Mouse (Mus musculus) bone marrow, adult 2 months (tissue): ENCODE data around the gene Dnm2. TPM values are rescaled to one million over a fixed set of nuclear protein-coding genes. Genes with fewer than 3 reads are reported as not detected.
"Not testable (repeated sequence)": the region's sequence is repeated elsewhere in the genome, so short reads cannot be mapped to it uniquely, and the experiment has no call there.

ENCODE experiments used
- H3K27ac ChIP-seq: fragments of 200-500 bp; 2 replicates; pipeline ENCODE4 v1.5.1; 2012; ENCODE audit warnings: low read depth, mild to moderate bottlenecking, control low read depth, inconsistent platforms, low read length; ENCODE audit not compliant: control insufficient read depth, poor library complexity, insufficient read depth
- H3K4me1 ChIP-seq: fragments of 200-500 bp; 2 replicates; pipeline ENCODE4 v1.6.1; 2011; ENCODE audit warnings: low read length; ENCODE audit not compliant: control insufficient read depth, insufficient read depth
- H3K4me3 ChIP-seq: fragments of 200-500 bp; replicated peaks from 2 replicates; pipeline ENCODE3; 2011; ENCODE audit warnings: mild to moderate bottlenecking, low read depth, low read length, control low read depth; ENCODE audit not compliant: control insufficient read depth
- CTCF ChIP-seq: fragments of 200-500 bp; IDR thresholded peaks from 2 replicates; pipeline ENCODE4 v1.5.1; 2011; ENCODE audit warnings: low read length, control low read depth; ENCODE audit not compliant: control insufficient read depth, insufficient read depth
- POLR2A ChIP-seq: fragments of 200-500 bp; IDR thresholded peaks from 2 replicates; pipeline ENCODE4 v1.6.1; 2011; ENCODE audit warnings: low read depth, mild to moderate bottlenecking, control low read depth, low read length, borderline replicate concordance; ENCODE audit not compliant: control insufficient read depth
- WGBS: fragments of 180-500 bp; shearing (Covaris S2); methylation state at CpG from one replicate; pipeline ENCODE4 v1.1.7; 2018; 5-methylcytosine and 5-hydroxymethylcytosine counted together
- polyA plus RNA-seq: library from polyadenylated mRNA; stranded (reverse); fragments of >200 nt; gene quantifications from 2 replicates; pipeline ENCODE4 v1.2.4, GENCODE M21; 2011; ENCODE audit warnings: low replicate concordance; ENCODE audit not compliant: missing spikeins, insufficient read depth, insufficient read length

Dnm2 gene
- polyA plus RNA-seq, 1 experiment, result 130 TPM

DNA sequence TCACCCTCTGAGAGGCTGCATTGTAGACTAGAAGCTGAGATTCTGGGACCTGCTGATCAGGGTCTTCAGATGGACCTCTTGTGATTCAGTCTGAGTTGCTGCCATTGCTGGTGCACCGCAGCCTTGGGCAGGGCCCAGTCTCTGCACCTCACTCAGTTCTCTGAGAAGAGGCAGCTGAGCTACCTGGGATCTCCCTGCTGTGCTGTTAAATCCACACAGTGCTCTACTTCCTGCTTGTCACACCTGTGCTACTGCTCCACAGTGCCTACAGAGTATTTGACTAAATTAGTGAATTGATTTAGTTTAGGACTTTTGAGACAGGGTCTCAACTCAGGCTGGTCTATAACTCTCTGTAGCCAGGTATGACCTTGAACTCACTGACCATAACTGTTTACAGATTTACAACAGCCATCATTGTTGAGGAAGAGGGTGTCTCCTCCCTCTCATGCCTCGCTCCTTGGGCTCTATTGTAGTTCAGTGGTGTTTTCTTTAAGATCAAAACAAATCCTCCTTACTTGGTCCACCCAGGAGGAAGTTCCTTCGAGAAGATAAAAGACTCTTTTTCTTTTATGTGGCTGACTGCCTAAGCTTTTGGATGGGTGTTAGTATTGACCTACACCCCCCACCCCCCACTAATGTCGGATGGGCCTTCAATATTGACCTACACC lies 30.5 kb downstream of the Dnm2 start:
- Histone ChIP-seq H3K4me1 (peaks cover 17% of the 10 kb centered on the region), H3K27ac (no peak overlapping the region), H3K4me3 (no peak overlapping the region)
- TF ChIP-seq POLR2A (no peak), CTCF (no peak)
- 47% methylated on average over 4 of the region's 4 CpGs for WGBS

DNA sequence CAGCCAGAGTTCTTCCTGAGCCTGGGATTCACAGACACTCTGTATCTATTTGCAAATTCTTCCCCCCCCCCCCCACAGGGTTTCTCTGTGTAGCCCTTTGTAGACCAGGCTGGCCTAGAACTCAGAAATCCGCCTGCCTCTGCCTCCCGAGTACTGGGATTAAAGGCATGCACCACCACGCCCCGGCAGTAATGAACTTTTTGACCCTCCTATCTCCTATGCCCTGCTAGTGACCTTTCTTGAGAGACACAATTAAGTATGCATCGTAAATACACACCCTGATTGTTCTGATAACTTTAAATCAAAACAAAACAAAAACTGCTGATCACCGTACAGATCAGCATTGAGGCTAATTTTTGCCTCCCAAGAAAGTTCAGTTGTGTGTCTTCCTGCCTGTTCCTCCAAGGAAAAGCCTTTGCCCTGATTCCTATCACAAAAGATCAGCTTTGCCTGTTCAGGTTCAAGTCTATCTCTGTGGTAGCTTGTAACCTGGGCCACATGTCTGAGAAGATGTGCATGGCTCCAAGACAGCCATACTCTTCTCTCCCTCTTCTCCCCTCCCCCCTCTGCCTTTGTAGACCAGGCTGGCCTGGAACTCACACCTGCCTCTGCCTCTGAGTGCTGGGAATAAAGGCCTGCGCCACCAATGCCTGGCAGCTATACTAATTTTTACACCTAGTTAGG lies 31.7 kb downstream of the Dnm2 start:
- Histone ChIP-seq H3K4me1 (peaks cover 15% of the 10 kb centered on the region), H3K27ac (no peak overlapping the region), H3K4me3 (no peak overlapping the region)
- 86% methylated on average over 7 of the region's 7 CpGs for WGBS
- no peak for TF ChIP-seq POLR2A
- no peak for TF ChIP-seq CTCF

DNA sequence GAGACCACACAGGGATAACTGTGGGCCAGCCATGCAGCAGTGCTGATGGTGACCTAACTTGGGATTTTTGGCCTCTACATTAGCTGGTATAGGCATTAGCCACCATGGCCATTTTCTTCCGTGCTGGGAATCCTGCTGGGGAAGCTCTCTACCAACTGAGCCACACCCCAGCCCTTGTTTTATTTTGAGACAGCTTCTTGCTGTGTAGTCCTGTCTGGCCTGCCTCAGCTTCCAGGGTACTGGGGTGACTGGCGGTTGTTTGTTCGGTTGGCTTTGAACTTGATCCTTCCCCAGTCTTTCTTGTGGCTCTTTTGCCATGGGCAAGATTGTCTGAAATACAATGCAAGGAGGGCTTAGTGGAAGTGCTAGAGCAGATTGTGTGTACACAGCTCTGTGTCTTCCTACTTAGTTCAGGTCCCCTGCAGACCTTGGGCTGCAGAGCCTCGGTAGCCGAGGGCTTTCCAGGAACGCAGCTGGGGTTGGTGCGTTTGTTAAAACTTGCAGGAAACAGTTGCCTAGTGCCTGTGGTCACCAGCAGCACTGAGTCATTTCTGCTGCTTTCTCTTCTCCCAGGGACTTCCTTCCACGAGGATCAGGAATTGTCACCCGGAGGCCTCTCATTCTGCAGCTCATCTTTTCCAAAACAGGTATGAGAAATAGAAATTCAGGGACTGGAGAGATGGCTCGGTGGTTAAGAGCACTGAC lies 32.4 kb downstream of the Dnm2 start:
- no peak overlapping the region for H3K27ac ChIP-seq
- no peak for TF ChIP-seq CTCF
- no peak for TF ChIP-seq POLR2A
- 28% methylated on average over 10 of the region's 10 CpGs for WGBS
- no peak overlapping the region for H3K4me3 ChIP-seq
- H3K4me1 ChIP-seq, result peaks cover 10% of the 10 kb centered on the region

DNA sequence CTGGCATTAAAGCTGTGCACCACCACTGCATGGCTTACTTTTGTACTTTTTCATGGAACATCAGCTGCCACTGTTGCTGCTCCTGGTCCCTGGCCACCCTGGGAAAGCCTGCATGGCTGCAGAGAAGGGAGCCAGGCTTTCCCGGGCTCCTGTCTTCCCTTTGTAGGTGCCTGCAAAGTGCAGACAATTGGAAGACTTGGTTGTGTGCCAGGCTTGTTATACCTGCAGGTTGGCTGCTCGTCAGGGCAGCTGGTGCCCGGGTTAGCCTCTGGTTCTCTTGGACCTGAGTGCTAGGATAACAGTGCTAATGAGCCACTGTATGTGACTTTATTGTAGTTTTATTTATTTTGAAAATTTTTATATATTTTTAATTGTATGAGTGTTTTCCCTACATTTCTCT lies 34.1 kb downstream of the Dnm2 start:
- WGBS, result 91% methylated on average over 3 of the region's 3 CpGs
- H3K4me1 ChIP-seq, result peaks cover 9% of the 10 kb centered on the region
- TF ChIP-seq CTCF (no peak), POLR2A (no peak)
- no peak overlapping the region for H3K27ac ChIP-seq
- no peak overlapping the region for H3K4me3 ChIP-seq

DNA sequence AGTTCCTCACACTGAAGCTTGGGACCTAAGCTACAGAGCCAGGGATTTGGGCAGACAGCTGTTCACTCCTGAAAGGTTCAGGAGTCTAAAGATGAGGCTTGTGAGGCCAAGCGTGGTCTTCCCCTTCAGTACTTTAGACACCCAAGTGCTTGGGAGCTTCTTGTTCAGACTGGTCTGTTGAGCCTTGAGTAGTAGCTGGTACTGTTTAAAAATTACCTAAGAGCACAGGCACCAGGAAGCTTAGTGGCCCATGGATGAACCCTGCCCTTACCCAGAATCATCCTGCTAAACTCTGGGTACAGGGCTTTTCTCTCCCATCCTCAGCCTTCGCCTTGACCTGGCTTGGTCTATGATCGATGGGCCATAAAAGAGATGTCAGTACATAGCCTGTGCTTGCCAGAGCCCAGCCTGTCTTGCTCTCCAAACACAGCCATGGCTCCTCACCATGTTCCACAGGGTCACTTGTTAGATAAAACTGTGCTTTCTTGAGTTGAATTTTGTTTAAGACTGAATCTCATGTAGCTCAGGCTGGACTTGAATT lies 35.8 kb downstream of the Dnm2 start:
- 90% methylated on average over 3 of the region's 3 CpGs for WGBS
- no peak for TF ChIP-seq CTCF
- TF ChIP-seq POLR2A, result no peak
- no peak overlapping the region for H3K4me3 ChIP-seq
- H3K4me1 ChIP-seq, result peaks cover 9% of the 10 kb centered on the region
- no peak overlapping the region for H3K27ac ChIP-seq

DNA sequence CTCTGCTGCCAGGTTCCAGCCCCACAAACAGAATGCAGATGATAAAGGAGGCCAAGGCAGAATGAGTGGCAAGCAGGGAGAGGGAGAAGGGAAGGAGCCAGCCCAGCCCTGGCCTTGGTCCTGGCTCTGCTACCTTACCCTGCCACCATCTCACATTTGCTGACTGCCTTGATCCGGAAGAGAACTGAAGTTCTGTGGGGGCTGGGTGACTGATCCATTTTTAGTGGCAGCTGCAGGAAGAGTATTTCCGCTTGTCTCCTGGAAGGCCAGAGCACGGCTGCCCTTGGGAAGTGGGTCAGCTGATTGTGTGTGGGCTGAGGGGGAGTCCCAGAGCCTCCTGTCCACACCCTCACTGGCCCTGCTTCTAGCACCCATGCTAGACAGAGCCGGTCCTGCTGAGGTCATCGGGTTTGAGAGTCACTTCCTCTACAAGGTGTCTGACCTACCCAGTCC lies 38.5 kb downstream of the Dnm2 start:
- peaks cover 4% of the 10 kb centered on the region for H3K4me1 ChIP-seq
- WGBS, result 13% methylated on average over 5 of the region's 5 CpGs
- TF ChIP-seq CTCF (no peak), POLR2A (no peak)
- H3K4me3 ChIP-seq, result no peak overlapping the region
- H3K27ac ChIP-seq, result peak overlapping the region; percentile 9; the same call in 1 of the 2 replicates

DNA sequence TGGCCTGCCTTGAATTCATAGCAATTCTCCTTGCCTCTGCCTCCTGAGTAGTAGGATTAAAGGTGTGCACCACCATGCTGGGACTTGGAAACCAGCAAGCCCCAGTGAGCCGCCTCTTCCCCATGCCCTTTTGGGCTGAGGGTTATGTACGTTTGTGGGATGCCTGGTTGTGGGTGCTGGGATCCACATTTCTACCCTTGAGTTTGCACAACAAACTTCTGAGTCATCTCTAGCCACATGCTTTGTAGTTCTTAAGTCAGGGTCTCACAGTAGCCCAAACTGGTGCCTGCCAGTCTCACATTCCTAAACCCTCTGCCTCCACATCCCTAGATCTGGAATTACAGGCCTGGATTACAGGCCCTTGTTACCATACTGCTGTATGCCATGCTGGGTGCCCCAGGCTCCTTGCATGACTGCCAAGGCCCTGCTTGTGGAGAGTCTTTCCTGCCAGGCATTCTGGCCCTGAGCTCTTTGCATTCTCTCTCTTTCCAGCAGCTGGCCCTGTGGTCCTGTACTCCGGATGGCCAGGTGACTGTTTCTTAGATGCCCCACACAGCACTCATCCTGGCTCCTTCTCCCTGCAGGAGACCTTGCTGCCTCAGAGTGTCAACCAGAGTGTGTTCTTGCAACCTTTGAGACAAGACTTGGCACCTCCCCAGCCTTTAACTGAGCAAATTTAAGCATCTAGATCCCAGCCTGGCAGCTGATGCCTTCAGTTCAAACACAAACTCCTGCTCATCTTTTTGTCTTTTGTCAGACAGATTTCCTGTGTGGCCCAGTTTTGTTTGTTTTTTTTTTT lies 39.3 kb downstream of the Dnm2 start:
- no peak overlapping the region for H3K4me3 ChIP-seq
- WGBS, result 47% methylated on average over 3 of the region's 3 CpGs
- no peak overlapping the region for H3K27ac ChIP-seq
- H3K4me1 ChIP-seq, result peaks cover 4% of the 10 kb centered on the region
- no peak for TF ChIP-seq CTCF
- no peak for TF ChIP-seq POLR2A

DNA sequence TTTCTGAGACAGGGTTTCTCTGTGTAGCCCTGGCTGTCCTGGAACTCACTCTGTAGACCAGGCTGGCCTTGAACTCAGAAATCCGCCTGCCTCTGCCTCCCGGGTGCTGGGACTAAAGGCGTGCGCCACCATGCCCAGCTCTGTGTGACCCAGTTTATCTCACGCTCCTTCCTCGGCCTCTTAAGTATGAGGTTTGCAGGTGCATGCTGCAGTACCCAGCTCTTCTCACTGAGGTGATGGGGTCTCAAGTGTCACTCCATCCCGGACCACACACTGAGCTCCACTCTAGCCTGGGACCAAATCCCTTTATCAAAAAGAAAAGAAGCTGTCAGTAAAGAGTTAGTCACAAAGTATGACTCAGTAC lies 39.8 kb downstream of the Dnm2 start:
- H3K27ac ChIP-seq, H3K4me1 ChIP-seq, H3K4me3 ChIP-seq: not testable (repeated sequence)
- WGBS, result 93% methylated on average over 7 of the region's 7 CpGs
